Mouse (Mus musculus): ENCODE measurements around the gene Adcy5. TPM values are rescaled to one million over a fixed set of nuclear protein-coding genes. Genes with fewer than 3 reads are reported as not detected.
A peak's percentile ranks its signal among the peaks of the same experiment; 100 is the strongest.

Adcy5 gene
- polyA plus RNA-seq (2015; fragmentation: Nextera tagmentation; extraction: Ambion mirVana), result 5.4 and 5.6 TPM in 2 replicates

GRCm38 (mm10) chr16:35154641-35155390 is at the start of gene Adcy5:
Gene Adcy5, plus strand, starts transcription at chr16:35154877.
- H3K27ac ChIP-seq (replicated peaks), result peak within 1 kb of the TSS; percentile 87
- ATAC-seq (replicated peaks), result peak; percentile 68
- peaks cover 56% of the 10 kb centered on the region for H3K4me1 ChIP-seq
- H3K4me3 ChIP-seq, result peak within 1 kb of the TSS; percentile 83
- H3K27me3 ChIP-seq, result peaks cover 17% of the 10 kb centered on the region
- peak within 1 kb of the TSS; percentile 78 for H3K9ac ChIP-seq (replicated peaks)
- peak within 1 kb of the TSS; percentile 75 for H3K4me2 ChIP-seq (replicated peaks)
- no peaks in the 10 kb centered on the region for H3K9me3 ChIP-seq
- H3K36me3 ChIP-seq, result no peaks in the 10 kb centered on the region
- under 1% methylated on average over 97 of the region's 104 CpGs for WGBS

GRCm38 (mm10) chr16:35107985-35108384 is 46.7 kb upstream of the Adcy5 start:
- 77% methylated on average over 6 of the region's 6 CpGs for WGBS
- Histone ChIP-seq H3K4me2 (replicated peaks) (no peak overlapping the region), H3K9me3 (no peaks in the 10 kb centered on the region), H3K27ac (replicated peaks) (no peak overlapping the region), H3K9ac (replicated peaks) (no peak overlapping the region), H3K36me3 (0 out of 2 replicates have a peak, but pooled peaks cover 2% of the 10 kb centered on the region), H3K27me3 (no peaks in the 10 kb centered on the region), H3K4me3 (no peak overlapping the region), H3K4me1 (peaks cover 6% of the 10 kb centered on the region)
- ATAC-seq (replicated peaks), result no peak

GRCm38 (mm10) chr16:35109156-35109555 is 45.5 kb upstream of the Adcy5 start:
- Histone ChIP-seq H3K27me3 (no peaks in the 10 kb centered on the region), H3K27ac (replicated peaks) (no peak overlapping the region), H3K9ac (replicated peaks) (no peak overlapping the region), H3K4me2 (replicated peaks) (no peak overlapping the region), H3K4me1 (peaks cover 6% of the 10 kb centered on the region), H3K9me3 (no peaks in the 10 kb centered on the region), H3K36me3 (0 out of 2 replicates have a peak, but pooled peaks cover 2% of the 10 kb centered on the region), H3K4me3 (no peak overlapping the region)
- WGBS, result 41% methylated on average over 8 of the region's 8 CpGs
- no peak for ATAC-seq (replicated peaks)

GRCm38 (mm10) chr16:35109656-35110291 is 44.9 kb upstream of the Adcy5 start:
- 17% methylated on average over 7 of the region's 7 CpGs for WGBS
- peaks cover 6% of the 10 kb centered on the region for H3K4me1 ChIP-seq
- H3K4me3 ChIP-seq, result no peak overlapping the region
- H3K36me3 ChIP-seq, result 0 out of 2 replicates have a peak, but pooled peaks cover 2% of the 10 kb centered on the region
- H3K9ac ChIP-seq (replicated peaks), result no peak overlapping the region
- no peak for ATAC-seq (replicated peaks)
- H3K4me2 ChIP-seq (replicated peaks), result no peak overlapping the region
- H3K9me3 ChIP-seq, result no peaks in the 10 kb centered on the region
- H3K27me3 ChIP-seq, result no peaks in the 10 kb centered on the region
- no peak overlapping the region for H3K27ac ChIP-seq (replicated peaks)

- H3K4me1 ChIP-seq, result peaks cover 6% of the 10 kb centered on the region
- H3K4me3 ChIP-seq, result no peak overlapping the region
- H3K4me2 ChIP-seq (replicated peaks), result peak overlapping the region; percentile 31
- 0 out of 2 replicates have a peak, but pooled peaks cover 2% of the 10 kb centered on the region for H3K36me3 ChIP-seq
- H3K9ac ChIP-seq (replicated peaks), result no peak overlapping the region
- H3K27ac ChIP-seq (replicated peaks), result no peak overlapping the region; the same call in 1 of the 2 replicates
- peak; percentile 90 for ATAC-seq (replicated peaks)
- 27% methylated on average over 10 of the region's 10 CpGs for WGBS
- no peaks in the 10 kb centered on the region for H3K27me3 ChIP-seq
- H3K9me3 ChIP-seq, result no peaks in the 10 kb centered on the region
These were observed 44.1 kb upstream of the Adcy5 start for GRCm38 (mm10) chr16:35110410-35111142.

- 0 out of 2 replicates have a peak, but pooled peaks cover 2% of the 10 kb centered on the region for H3K36me3 ChIP-seq
- peaks cover 6% of the 10 kb centered on the region for H3K4me1 ChIP-seq
- no peaks in the 10 kb centered on the region for H3K9me3 ChIP-seq
- no peak overlapping the region for H3K9ac ChIP-seq (replicated peaks)
- H3K27ac ChIP-seq (replicated peaks), result no peak overlapping the region
- no peak overlapping the region for H3K4me2 ChIP-seq (replicated peaks)
- ATAC-seq (replicated peaks), result 0 out of 2 replicates have a peak, but pooled peaks have one; percentile 11
- WGBS, result 60% methylated on average over 8 of the region's 8 CpGs
- no peak overlapping the region for H3K4me3 ChIP-seq
- H3K27me3 ChIP-seq, result no peaks in the 10 kb centered on the region
These were observed 43.5 kb upstream of the Adcy5 start for GRCm38 (mm10) chr16:35111143-35111620.

- Histone ChIP-seq H3K36me3 (no peaks in the 10 kb centered on the region), H3K27me3 (no peaks in the 10 kb centered on the region), H3K4me1 (peaks cover 6% of the 10 kb centered on the region), H3K4me2 (replicated peaks) (no peak overlapping the region), H3K9ac (replicated peaks) (no peak overlapping the region), H3K4me3 (no peak overlapping the region), H3K27ac (replicated peaks) (no peak overlapping the region), H3K9me3 (no peaks in the 10 kb centered on the region)
- ATAC-seq (replicated peaks), result no peak
- 88% methylated on average over 5 of the region's 5 CpGs for WGBS
These were observed 41.2 kb upstream of the Adcy5 start for GRCm38 (mm10) chr16:35113496-35113895.

- no peak overlapping the region for H3K4me2 ChIP-seq (replicated peaks)
- H3K27ac ChIP-seq (replicated peaks), result no peak overlapping the region
- no peaks in the 10 kb centered on the region for H3K4me1 ChIP-seq
- no peaks in the 10 kb centered on the region for H3K36me3 ChIP-seq
- H3K27me3 ChIP-seq, result no peaks in the 10 kb centered on the region
- WGBS, result 80% methylated on average over 7 of the region's 7 CpGs
- no peak overlapping the region for H3K9ac ChIP-seq (replicated peaks)
- H3K9me3 ChIP-seq, result no peaks in the 10 kb centered on the region
- no peak overlapping the region for H3K4me3 ChIP-seq
- no peak for ATAC-seq (replicated peaks)
These were observed 38.2 kb upstream of the Adcy5 start for GRCm38 (mm10) chr16:35116328-35116956.

GRCm38 (mm10) chr16:35117436-35117835 is 37.2 kb upstream of the Adcy5 start:
- H3K9me3 ChIP-seq, result no peaks in the 10 kb centered on the region
- H3K36me3 ChIP-seq, result no peaks in the 10 kb centered on the region
- no peak for ATAC-seq (replicated peaks)
- H3K4me1 ChIP-seq, result no peaks in the 10 kb centered on the region
- no peaks in the 10 kb centered on the region for H3K27me3 ChIP-seq
- H3K4me2 ChIP-seq (replicated peaks), result no peak overlapping the region
- no peak overlapping the region for H3K27ac ChIP-seq (replicated peaks)
- H3K4me3 ChIP-seq, result no peak overlapping the region
- WGBS, result 62% methylated on average over 7 of the region's 7 CpGs
- H3K9ac ChIP-seq (replicated peaks), result no peak overlapping the region

- ATAC-seq (replicated peaks), result no peak
- Histone ChIP-seq H3K4me3 (no peak overlapping the region), H3K4me2 (replicated peaks) (no peak overlapping the region), H3K36me3 (no peaks in the 10 kb centered on the region), H3K27ac (replicated peaks) (no peak overlapping the region), H3K9me3 (no peaks in the 10 kb centered on the region), H3K27me3 (no peaks in the 10 kb centered on the region), H3K4me1 (no peaks in the 10 kb centered on the region), H3K9ac (replicated peaks) (no peak overlapping the region)
- 83% methylated on average over 4 of the region's 4 CpGs for WGBS
These were observed 34.1 kb upstream of the Adcy5 start for GRCm38 (mm10) chr16:35120603-35121002.

- Histone ChIP-seq H3K4me1 (no peaks in the 10 kb centered on the region), H3K27ac (replicated peaks) (no peak overlapping the region), H3K9me3 (no peaks in the 10 kb centered on the region), H3K4me2 (replicated peaks) (no peak overlapping the region), H3K36me3 (no peaks in the 10 kb centered on the region), H3K9ac (replicated peaks) (no peak overlapping the region), H3K4me3 (no peak overlapping the region), H3K27me3 (no peaks in the 10 kb centered on the region)
- WGBS, result 87% methylated on average over 5 of the region's 5 CpGs
- no peak for ATAC-seq (replicated peaks)
These were observed 27.4 kb upstream of the Adcy5 start for GRCm38 (mm10) chr16:35127270-35127669.

Measured in forebrain, embryonic 15.5 days (tissue).